Mouse (Mus musculus) kidney, adult 2 months (tissue): ENCODE results near the gene Erc2.

ENCODE experiments used
- CTCF ChIP-seq: fragments of 200-500 bp; conservative IDR thresholded peaks from 2 replicates; pipeline ENCODE4 v1.5.1; 2011; ENCODE audit warnings: low read depth, mild to moderate bottlenecking, control low read depth, low read length, moderate library complexity, mixed read lengths; ENCODE audit not compliant: insufficient read depth, insufficient read length
- POLR2A ChIP-seq: fragments of 200-500 bp; IDR thresholded peaks from one replicate; pipeline ENCODE4 v1.6.1; 2011; ENCODE audit warnings: low read depth, low read length, control low read depth

- TF ChIP-seq CTCF (no peak), POLR2A (no peak)
These were observed 225.1 kb downstream of the Erc2 start for GRCm38 (mm10) chr14:27847291-27847690.
